Mouse (Mus musculus) thymus, postnatal 10 days (tissue): ENCODE results near the gene Hs2st1.

ENCODE experiments used
- DNase-seq, 2 experiments: peaks; one replicate each; pipeline ENCODE4 v3.0.0; 2021; ENCODE audit warnings: low spot score in 2 of 2

Gene Hs2st1

GRCm38 (mm10) chr3:144437871-144438398 lies 132.0 kb downstream of the Hs2st1 start:
- DNase-seq = no peak

DNA sequence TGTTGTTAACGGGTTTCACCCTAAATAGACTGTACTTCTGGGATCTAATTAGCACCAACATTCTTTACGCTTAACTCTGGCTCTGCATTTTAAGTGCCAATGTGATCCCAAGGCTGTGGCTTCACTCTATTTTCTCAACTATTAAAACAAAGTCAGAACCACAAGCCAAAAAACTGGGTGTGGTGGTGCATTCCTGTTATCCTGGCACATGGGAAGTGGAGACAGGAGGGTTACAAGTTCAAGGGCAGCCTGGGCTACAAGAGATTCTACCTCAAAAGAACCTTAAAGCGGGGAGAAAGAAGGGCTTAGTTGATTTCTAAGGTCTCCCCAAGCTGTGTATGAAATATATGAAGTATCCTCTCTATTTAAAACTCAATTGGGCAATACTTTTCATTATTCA lies 133.9 kb downstream of the Hs2st1 start:
- DNase-seq = no peak

- DNase-seq = no peak
Observed at GRCm38 (mm10) chr3:144435281-144435680, 134.7 kb downstream of the Hs2st1 start.

DNA sequence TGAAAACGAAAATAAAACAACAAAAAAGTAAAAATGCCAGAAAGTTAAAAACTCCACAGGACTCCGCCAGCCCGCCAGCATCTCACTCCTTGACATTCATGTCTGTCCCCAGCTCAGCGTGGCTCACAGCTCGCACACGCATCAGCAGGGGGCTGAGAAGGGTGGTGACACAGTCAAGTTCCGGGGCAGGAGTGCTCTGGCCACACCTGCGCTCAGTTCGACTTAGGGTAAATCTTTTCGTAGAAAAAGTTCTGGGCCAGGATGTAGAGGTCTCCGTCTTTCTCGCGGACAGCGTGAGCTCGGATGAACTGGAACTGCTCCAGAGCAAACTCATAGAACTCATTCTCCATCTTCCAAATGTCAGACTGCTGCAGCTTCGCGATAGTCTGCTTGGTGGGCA lies 135.7 kb downstream of the Hs2st1 start:
- no peak for DNase-seq

- DNase-seq = no peak
Observed at GRCm38 (mm10) chr3:144433039-144433438, 136.9 kb downstream of the Hs2st1 start.

- DNase-seq = no peak
Observed at GRCm38 (mm10) chr3:144432143-144432577, 137.8 kb downstream of the Hs2st1 start.

DNA sequence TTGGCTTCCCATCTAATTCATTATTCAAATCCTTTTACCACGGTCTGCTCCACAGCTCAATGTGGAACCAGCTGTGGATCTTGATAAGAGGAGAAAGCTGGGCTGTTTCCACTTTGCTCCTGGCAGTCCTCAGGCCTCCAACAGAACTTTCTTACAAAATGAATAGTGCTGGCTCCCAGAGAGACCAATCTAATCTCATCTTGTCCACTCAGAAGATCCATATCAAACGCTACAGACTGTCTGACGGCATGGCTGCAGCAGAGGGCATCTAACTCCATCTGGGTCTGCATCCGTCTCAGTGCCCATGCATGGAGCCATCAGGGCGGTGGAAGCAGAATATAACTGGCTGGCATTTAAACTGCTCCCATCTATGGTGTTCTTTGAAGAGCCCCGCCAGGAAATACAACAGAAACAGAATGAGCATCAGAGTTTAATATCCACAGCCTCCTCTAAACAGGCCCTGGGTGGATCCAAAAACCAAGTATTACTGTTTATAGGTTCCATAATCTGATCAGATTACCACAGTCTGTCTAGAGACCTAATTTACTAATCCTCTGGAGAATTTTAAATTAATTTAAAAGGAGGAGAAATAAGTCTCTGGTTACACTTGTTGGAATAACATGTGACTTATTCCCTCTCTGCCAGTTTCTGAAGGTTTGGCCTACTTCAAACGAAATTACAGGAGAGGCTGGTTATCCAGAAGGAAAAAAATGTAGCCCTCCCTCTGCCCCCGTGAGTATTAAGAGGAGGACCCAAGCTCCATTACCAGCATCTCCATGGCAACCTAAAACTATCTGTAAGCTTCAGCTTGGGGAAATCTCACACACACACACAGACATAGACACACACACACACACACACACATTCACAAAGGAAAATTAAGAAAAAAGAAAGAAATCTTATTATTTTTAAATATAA lies 141.2 kb downstream of the Hs2st1 start:
- no peak for DNase-seq

- DNase-seq = no peak
Observed at GRCm38 (mm10) chr3:144425041-144425448, 144.9 kb downstream of the Hs2st1 start.

GRCm38 (mm10) chr3:144421404-144422180 lies 148.4 kb downstream of the Hs2st1 start:
- no peak for DNase-seq

- no peak for DNase-seq
Observed at GRCm38 (mm10) chr3:144413821-144414220, 156.2 kb downstream of the Hs2st1 start.

DNA sequence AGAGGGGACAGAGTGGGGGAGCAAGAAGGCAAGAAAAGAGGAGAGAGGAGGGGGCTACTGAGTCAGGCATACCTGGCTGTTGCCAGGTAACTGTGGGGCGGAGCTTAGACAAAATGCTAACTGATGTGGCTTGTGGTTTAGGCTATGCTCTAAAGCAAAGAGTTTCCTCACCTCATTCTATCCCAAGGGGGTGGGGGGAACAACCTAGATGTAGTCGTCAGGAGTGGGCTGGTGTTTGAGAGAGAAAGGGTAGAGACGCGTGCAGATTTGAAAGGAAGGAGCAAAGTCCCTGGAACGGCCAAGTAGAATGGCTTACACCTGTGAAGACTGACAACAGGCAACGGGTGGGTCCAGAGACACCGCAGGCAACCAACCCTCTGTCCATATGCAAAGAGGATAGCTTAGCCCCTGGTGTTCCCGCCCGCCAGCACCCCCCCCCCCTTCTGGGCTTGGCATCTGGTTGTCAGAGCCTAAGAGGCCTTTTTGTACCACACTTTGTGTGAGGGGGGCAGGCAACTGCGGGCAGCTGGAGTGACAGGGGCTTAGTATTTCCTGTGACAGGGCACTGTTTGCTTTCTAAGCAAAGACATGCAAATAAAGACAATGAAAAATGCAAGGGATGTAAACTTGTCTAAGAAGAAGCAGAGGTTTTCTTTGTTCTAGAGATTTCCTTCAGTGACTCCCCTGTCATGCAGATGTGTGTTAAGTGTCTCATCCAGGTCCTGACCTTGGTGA lies 157.3 kb downstream of the Hs2st1 start:
- DNase-seq = peak; percentile 53 to 65

DNA sequence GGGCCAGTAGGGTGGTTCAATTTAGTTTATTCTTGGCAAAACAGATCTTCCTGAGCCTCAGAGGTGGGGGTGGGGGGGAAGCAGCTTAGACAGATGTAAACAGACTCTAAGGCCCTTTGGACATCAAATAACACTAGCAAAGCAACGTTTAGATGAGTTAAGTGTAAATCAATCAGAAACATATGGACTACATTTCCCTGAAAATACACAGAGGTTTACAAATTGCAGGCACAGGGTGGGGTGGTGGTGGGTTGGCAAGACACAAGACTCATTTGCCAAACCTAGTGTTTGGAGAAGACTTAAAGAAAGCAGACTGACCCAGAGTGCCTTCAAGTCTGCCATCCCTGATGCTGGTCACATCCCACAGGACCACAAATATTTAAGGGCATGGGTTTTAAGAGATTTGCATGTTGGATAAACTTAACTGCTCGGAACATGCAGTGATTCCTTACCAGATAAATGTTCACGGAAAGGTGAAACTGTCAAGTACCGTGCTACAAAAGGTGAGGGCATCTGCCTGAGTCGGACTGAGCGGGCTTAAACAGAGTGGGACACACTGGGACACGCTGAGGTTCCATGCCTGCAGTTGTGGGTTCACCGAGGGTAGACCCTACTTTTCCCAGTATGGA lies 158.2 kb downstream of the Hs2st1 start:
- no peak for DNase-seq

GRCm38 (mm10) chr3:144411051-144411542 lies 158.9 kb downstream of the Hs2st1 start:
- no peak for DNase-seq

- DNase-seq = no peak
Observed at GRCm38 (mm10) chr3:144408953-144409352, 161.0 kb downstream of the Hs2st1 start.

DNA sequence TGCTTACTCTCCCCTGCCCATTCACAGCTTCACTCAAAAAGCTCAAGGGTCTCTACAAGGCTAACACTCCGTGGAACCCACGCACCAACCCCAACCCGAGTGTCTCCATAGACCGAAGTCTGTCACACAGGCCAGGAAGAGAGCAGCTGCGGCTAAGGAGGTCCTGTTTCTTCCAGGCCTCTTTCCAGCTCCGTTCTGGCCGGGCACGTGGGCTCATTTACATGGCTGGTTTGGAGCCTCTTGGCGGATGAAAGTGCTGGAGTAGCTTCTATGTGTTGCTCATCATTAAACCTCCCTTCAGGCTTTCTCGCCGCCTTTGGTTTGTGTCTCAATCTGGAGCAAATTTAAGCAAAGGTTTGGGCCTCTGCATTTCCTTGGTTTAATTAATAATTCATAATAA lies 164.7 kb downstream of the Hs2st1 start:
- no peak for DNase-seq

GRCm38 (mm10) chr3:144401292-144401691 lies 168.7 kb downstream of the Hs2st1 start:
- DNase-seq = no peak

GRCm38 (mm10) chr3:144400870-144401269 lies 169.1 kb downstream of the Hs2st1 start:
- no peak for DNase-seq

DNA sequence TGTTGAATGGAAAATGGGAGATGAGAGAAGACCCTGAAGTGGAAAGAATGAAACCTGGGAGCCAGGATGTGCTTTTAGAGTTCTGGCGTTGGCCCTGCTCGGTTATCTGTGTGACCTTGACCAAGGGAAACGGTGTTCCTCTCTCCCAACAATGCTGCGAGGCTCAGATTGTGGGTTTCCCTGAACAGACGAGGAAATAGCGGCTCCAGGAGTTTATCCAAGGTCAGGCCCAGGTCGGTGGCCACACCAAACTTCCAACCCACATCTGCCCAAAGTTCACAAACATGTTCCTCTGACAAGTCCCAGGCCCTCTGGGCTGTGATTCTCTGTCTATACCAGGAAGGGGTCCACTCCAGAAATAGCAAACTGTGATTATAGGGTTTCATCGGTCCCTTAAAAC lies 169.6 kb downstream of the Hs2st1 start:
- DNase-seq = no peak

DNA sequence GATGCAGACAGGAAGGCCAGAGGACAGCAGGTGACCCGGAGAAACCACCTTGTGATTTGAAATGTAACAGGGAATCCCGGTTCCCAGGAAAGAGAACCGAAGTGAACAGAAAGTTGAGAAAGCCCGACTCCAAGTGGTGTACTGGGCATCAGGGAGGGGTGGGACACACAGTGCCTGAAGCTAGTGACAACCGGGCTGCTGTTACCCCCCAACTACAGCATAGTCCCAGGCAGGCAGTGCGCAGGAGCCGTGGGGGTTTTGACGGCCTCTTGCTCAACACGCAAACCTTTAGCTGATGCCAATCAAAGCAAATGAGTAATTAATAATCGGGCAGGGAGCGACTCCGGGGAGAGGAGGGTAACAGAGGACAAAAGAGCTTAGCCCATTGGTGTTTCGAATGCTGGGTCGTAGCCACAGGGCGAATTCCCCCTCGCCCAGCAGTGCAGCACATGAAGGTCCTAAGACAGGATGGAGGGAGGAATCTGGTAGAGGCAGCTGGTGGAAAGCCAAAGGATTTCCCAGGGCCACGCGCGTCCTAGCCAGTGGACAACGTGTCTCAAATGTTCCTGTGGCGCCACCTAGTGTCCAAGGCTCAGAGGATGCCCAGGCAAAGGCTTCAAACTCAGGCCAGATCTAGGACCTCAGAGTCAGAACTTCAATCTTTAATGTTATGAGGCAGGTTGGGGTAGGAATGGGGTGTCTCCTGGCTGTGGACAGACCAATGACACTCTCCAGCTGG lies 170.5 kb downstream of the Hs2st1 start:
- DNase-seq = peak; percentile 42 to 79

DNA sequence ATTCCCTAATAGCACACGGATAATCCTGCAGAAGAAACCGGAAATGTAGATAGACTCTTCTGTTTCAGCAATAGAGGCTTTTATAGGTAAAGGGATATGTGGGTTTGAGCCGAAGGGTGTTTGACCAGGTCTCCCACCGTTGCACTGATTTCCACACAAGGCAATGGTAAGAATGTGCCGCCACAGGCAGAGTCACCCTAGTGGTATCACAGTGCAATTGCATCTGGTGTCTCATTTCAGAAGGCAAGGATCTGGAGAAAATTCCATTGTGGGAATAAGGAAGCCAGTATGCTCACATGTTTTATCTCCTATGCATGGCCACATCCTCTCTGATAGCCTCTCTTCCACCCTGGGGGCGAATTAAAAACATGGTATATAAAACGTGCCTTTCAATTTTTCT lies 171.8 kb downstream of the Hs2st1 start:
- DNase-seq = no peak
